Mouse (Mus musculus): ENCODE data around the gene Neil3.

- TF ChIP-seq POLR2A (IDR thresholded peaks at IDR 0.05; ENCODE audit: low read depth, low read length) (no peak), CTCF (IDR thresholded peaks at IDR 0.05; ENCODE audit: extremely low read depth, insufficient read length, insufficient replicate concordance, low read depth, low read length) (no peak)
Measured at GRCm38 (mm10) chr8:53623425-53623824, 15.4 kb downstream of the Neil3 start.

All from small intestine, adult 2 months (tissue).